Mouse (Mus musculus) mesoderm, embryonic 11.5 days (tissue): ENCODE measurements around the gene Hist1h2af.
"Not testable (repeated sequence)": the region's sequence is repeated elsewhere in the genome, so short reads cannot be mapped to it uniquely, and the experiment has no call there.

Experiments
- DNase-seq: peaks from one replicate; pipeline ENCODE4 v3.0.0-alpha.2; 2012; ENCODE audit warnings: low read depth, low spot score

Hist1h2af gene

GRCm38 (mm10) chr13:23554925-23555838, 21.5 kb downstream of the Hist1h2af start:
- peak; percentile 88 for DNase-seq

DNA sequence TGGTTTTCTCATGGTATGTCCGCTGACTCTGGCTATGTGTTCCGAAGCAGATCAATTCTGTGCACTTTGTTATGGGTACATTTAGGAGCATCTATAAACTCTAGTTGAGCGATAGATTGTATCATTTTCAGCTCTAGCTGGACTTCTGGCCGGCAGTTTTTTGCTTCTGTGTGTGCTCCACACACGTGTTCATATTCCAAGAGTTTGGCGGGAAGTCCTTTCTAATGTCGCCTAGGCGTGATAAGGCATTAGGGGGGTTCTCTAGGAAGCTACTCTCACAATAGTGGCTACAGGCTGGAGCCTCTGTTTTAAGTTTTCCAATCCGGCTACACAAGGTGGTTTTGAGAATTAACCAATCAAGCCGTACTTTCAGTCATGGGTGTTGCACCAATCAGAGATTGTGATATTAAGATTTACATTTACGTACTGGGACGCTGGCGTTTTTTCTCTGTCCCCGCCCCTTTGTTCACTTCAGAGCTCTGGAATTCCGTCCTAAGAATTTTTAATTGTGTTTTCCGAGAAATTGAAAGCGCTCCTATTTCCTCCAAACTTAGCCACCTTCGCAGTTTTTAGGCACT, 22.2 kb downstream of the Hist1h2af start:
- peak; percentile 92 for DNase-seq

DNA sequence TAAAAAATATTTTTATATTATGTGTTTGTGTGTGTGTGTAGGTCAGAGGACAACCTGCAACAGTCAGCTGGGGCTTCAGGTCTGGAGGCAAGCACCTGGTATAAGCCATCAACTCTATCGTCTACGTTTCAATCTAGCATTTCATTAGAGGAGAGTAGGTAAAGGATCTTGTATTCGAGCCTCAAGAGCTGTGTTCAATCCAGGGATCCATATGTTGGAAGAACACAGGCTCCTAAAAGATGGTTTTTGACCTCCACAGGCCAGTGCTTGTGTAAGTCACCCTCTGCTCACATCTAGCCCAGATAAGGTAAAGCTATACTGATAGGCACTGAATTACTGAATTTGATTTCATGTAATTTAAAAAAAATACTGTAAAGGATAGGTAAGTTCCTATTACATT, 23.2 kb downstream of the Hist1h2af start:
- no peak for DNase-seq

GRCm38 (mm10) chr13:23560699-23561098, 27.0 kb downstream of the Hist1h2af start:
- DNase-seq, result not testable (repeated sequence)

- DNase-seq, result not testable (repeated sequence)
Measured at GRCm38 (mm10) chr13:23561531-23561882, 27.8 kb downstream of the Hist1h2af start.

DNA sequence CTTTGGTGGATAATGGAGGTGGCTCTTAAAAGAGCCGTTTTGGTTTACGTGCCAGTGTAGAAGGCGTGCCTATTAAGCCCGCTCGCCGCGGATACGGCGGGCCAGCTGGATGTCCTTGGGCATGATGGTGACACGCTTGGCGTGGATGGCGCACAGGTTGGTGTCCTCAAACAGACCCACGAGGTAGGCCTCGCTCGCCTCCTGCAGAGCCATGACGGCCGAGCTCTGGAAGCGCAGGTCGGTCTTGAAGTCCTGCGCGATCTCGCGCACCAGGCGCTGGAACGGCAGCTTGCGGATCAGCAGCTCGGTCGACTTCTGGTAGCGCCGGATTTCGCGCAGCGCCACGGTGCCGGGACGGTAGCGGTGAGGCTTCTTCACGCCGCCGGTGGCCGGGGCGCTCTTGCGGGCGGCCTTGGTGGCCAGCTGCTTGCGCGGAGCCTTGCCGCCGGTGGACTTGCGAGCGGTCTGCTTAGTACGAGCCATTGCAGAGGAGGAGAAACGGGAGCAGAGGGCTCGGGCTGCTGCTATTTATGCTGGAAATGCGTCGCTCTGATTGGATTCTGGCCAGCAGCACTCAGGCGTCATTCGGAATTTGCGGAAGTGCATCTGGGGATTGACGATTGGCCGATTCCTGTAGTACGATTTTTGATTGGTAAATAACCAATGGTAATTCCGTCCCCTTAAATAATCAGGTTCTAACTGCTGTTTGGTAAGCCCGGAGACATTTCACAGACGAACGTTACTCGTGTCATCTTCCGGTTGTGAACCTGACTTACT, 28.4 kb downstream of the Hist1h2af start, which contains the start of gene Hist1h3e:
Gene Hist1h3e, minus strand, starts transcription at position 487 of the 777 bp plus-strand sequence.
- DNase-seq, result peak; percentile 98

DNA sequence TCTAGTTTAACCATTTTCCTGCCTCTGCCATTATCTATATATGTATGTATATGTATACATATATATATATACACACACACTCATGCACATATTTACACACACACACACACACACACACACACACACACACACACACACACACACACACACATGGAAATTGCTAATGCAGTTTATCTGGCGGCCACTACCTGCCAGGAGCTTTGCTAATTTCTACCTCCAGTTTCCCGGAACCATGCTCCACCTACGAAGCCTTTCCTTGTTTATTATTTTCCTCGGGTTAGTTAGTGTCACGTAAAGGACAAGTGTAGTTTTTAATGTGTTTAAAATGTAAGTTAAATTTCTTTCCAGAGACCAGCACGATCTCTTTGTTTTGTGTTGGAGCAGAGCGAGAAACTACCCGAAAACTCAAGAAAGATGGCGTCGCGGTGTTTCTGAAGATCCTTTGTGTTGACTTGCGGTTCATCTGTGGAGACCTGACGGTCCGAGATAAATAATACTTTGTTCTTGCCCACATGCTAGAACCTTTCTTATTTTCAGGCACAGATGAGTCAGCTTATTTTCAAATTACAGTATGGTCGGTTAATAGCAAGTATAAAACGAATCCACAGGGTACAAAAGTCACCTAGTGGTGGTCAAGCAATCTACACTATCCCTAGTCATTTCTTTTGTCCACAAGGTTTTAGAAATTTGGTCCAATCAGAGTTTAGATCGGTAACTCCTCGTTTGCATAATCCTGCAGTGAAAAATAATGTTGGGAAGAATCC, 29.2 kb downstream of the Hist1h2af start:
- peak; percentile 82 for DNase-seq

- DNase-seq, result no peak
Measured at GRCm38 (mm10) chr13:23564482-23564881, 30.8 kb downstream of the Hist1h2af start.

DNA sequence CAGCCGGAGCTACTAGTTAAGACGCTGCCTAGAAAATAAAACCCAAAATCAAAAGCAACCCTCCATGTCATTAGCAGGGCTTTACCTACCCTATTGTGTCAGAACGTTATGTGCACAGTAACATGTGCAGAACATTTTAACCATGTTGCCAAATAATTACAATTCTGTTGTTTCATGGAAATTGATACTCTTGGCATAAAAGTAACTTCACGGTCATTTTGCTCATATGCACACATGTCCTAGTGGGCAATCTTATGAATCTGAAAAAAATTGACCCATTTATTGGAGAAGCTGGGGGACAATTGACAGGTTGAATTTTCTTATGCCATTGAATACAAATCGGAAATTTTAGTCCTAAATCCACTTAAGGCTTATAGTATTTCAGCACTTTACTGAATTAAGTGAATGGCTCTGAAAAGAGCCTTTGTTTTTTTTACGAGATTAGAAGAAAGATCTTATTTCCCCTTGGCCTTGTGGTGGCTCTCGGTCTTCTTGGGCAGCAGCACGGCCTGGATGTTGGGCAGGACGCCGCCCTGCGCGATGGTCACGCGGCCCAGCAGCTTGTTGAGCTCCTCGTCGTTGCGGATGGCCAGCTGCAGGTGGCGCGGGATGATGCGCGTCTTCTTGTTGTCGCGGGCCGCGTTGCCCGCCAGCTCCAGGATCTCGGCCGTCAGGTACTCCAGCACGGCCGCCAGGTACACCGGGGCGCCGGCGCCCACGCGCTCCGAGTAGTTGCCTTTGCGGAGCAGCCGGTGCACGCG, 36.7 kb downstream of the Hist1h2af start:
- DNase-seq, result not testable (repeated sequence)

DNA sequence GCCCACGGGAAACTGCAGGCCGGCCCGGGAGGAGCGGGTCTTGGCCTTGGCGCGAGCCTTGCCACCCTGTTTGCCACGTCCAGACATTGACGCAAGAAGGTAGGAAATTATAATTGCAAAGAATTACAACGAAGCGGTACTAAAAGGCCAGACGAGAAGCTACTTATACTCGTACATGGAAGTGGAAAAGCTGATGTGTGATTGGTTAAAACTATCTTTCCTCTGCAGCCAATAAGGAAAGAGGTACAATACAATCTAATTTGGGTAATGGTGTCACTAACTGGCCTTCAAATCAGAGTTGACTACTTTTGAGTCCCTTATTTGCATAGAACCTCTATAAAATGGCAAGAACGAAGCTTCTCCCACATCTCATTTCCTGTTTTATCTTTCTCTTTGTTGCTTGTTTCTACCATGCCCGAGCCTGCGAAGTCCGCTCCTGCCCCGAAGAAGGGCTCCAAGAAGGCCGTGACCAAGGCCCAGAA, 37.4 kb downstream of the Hist1h2af start, which contains the start of the genes Hist1h2ae and Hist1h2bg:
Gene Hist1h2ae, minus strand, starts transcription at position 199 of the 482 bp plus-strand sequence.
Gene Hist1h2bg, plus strand, starts transcription at position 375 of the 482 bp plus-strand sequence.
- DNase-seq, result peak; percentile 90

- DNase-seq, result not testable (repeated sequence)
Measured at GRCm38 (mm10) chr13:23571504-23572217, 38.0 kb downstream of the Hist1h2af start.

GRCm38 (mm10) chr13:23572218-23573033, 38.7 kb downstream of the Hist1h2af start:
- DNase-seq, result no peak

- not testable (repeated sequence) for DNase-seq
Measured at GRCm38 (mm10) chr13:23573034-23573897, 39.6 kb downstream of the Hist1h2af start.

- DNase-seq, result peak; percentile 97
Measured at GRCm38 (mm10) chr13:23573898-23574524, 40.3 kb downstream of the Hist1h2af start, which contains the start of the genes Hist1h2bf and Hist1h2ad. Gene Hist1h2bf, minus strand, starts transcription at chr13:23574196. Gene Hist1h2ad, plus strand, starts transcription at chr13:23574381.

- DNase-seq, result not testable (repeated sequence)
Measured at GRCm38 (mm10) chr13:23574546-23575170, 41.0 kb downstream of the Hist1h2af start.

GRCm38 (mm10) chr13:23575271-23575851, 41.7 kb downstream of the Hist1h2af start, which contains the start of gene Hist1h3d:
Gene Hist1h3d, plus strand, starts transcription at chr13:23575763.
- DNase-seq, result peak; percentile 87
